Mouse (Mus musculus): ENCODE measurements around the gene Scn1a. TPM values are rescaled to one million over a fixed set of nuclear protein-coding genes. Genes with fewer than 3 reads are reported as not detected.

Gene Scn1a
- total RNA-seq, 2 experiments from 2014 or later: 54.5 to 57.1 TPM

- no peak for DNase-seq (ENCODE audit: extremely low spot score in 1 of 2, low spot score in 2 of 2)
- intact Hi-C loops (cut with DNase I): loop anchor here (2.0 to 10.0 kb wide), 2 partner anchors 72 to 308 kb away; no protein-coding TSS in a partner anchor
Observed at GRCm38 (mm10) chr2:66336396-66336795, 104.2 kb downstream of the Scn1a start.

GRCm38 (mm10) chr2:66272551-66272950 is 168.1 kb downstream of the Scn1a start:
- DNase-seq (ENCODE audit: extremely low spot score in 1 of 2, low spot score in 2 of 2): no peak
- intact Hi-C loops (cut with DNase I): no loop called here

GRCm38 (mm10) chr2:66256220-66257131 is 184.2 kb downstream of the Scn1a start, which contains the start of gene Ttc21b:
Gene Ttc21b, minus strand, starts transcription at chr2:66256617.
- peak; percentile 95 to 99 for DNase-seq (ENCODE audit: extremely low spot score in 1 of 2, low spot score in 2 of 2)
- intact Hi-C loops (cut with DNase I): loop anchor here (2.0 to 5.0 kb wide), 2 partner anchors 152 to 541 kb away; no protein-coding TSS in a partner anchor

GRCm38 (mm10) chr2:66244013-66244412 is 196.6 kb downstream of the Scn1a start:
- intact Hi-C loops (cut with DNase I): no loop called here

GRCm38 (mm10) chr2:66240334-66240733 is 200.3 kb downstream of the Scn1a start:
- intact Hi-C loops (cut with DNase I): no loop called here
- no peak for DNase-seq (ENCODE audit: extremely low spot score in 1 of 2, low spot score in 2 of 2)

More at GRCm38 (mm10) chr2:66244013-66244412, 196.6 kb downstream of the Scn1a start:
- DNase-seq (ENCODE audit: extremely low spot score in 1 of 2, low spot score in 2 of 2): no peak

- intact Hi-C loops (cut with DNase I): no loop called here
Observed at GRCm38 (mm10) chr2:66238886-66239285, 201.8 kb downstream of the Scn1a start.

GRCm38 (mm10) chr2:66220954-66221353 is 219.7 kb downstream of the Scn1a start:
- intact Hi-C loops (cut with DNase I): no loop called here

More at GRCm38 (mm10) chr2:66238886-66239285, 201.8 kb downstream of the Scn1a start:
- no peak for DNase-seq (ENCODE audit: extremely low spot score in 1 of 2, low spot score in 2 of 2)

More at GRCm38 (mm10) chr2:66220954-66221353, 219.7 kb downstream of the Scn1a start:
- DNase-seq (ENCODE audit: extremely low spot score in 1 of 2, low spot score in 2 of 2): no peak

Other genes starting within 250 kb of the Scn1a start
- 10 to 100 TPM; 10.2 to 10.5 TPM for gene Ttc21b, start 184.2 kb downstream of the Scn1a start, total RNA-seq (2021)
- gene Scn9a, start 194.1 kb upstream of the Scn1a start, total RNA-seq (2021): 1 to 10 TPM; 6.0 to 6.9 TPM

Measured in left cerebral cortex, postnatal 10 days (tissue).